Mouse (Mus musculus): ENCODE results near the gene Plpp2. TPM values are rescaled to one million over a fixed set of nuclear protein-coding genes. Genes with fewer than 3 reads are reported as not detected.

Gene Plpp2
- total and polyA plus RNA-seq, 3 experiments, result 11.5 to 19.3 (median 13.9) TPM

DNA sequence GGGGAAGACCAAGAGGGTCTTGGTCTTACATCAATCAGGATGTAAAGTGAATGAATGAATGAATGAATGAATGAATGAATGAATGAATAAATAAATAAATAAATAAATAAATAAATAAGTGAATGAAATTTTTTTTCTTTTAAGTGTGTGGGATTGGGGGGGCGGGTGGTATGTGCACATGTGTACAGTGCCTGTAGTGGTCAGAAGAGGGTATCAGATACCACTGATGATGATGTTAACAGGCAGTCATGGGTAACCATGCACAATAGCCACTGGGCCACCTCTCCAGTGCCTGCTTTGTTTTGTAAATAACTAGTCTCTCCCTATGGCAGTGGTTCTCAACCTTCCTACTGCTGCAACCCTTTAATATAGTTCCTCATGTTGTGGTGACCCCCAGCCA is 9.2 kb downstream of the Plpp2 start:
- TF ChIP-seq RAD21 (IDR thresholded peaks at IDR 0.05; ENCODE audit: low read depth, low read length) (no peak), ZKSCAN1 (IDR thresholded peaks at IDR 0.05; ENCODE audit: borderline replicate concordance, low read depth, low read length) (no peak), HCFC1 (IDR thresholded peaks at IDR 0.05; ENCODE audit: low read depth, low read length) (no peak), POLR2AphosphoS2 (IDR thresholded peaks at IDR 0.05; ENCODE audit: low read depth, low read length) (no peak), SMC3 (IDR thresholded peaks at IDR 0.05; ENCODE audit: low read depth, low read length) (no peak), EP300 (IDR thresholded peaks at IDR 0.05; ENCODE audit: low read length) (no peak), JUND (conservative IDR thresholded peaks at IDR 0.05; ENCODE audit: low read depth, low read length) (no peak), MAFK (IDR thresholded peaks at IDR 0.05; ENCODE audit: insufficient replicate concordance, low read length) (no peak), E2F4 (IDR thresholded peaks at IDR 0.05; ENCODE audit: insufficient replicate concordance, low read depth, low read length) (no peak), NRF1 (IDR thresholded peaks at IDR 0.05; ENCODE audit: low read depth, low read length) (no peak), POLR2A (IDR thresholded peaks at IDR 0.05; ENCODE audit: low read depth, low read length) (no peak), CHD2 (IDR thresholded peaks at IDR 0.05; ENCODE audit: low read length) (no peak), MAZ (IDR thresholded peaks at IDR 0.05; ENCODE audit: low read depth, low read length) (no peak), UBTF (IDR thresholded peaks at IDR 0.05; ENCODE audit: low read depth, low read length) (no peak), PAX5 (IDR thresholded peaks at IDR 0.05; ENCODE audit: low read length) (no peak), RCOR1 (conservative IDR thresholded peaks at IDR 0.05; ENCODE audit: low read depth, low read length) (no peak), TCF12 (IDR thresholded peaks at IDR 0.05; ENCODE audit: low read depth, low read length) (no peak), CHD1 (IDR thresholded peaks at IDR 0.05; ENCODE audit: low read depth, low read length) (no peak), MEF2A (IDR thresholded peaks at IDR 0.05; ENCODE audit: borderline replicate concordance, low read depth, low read length) (no peak), SIN3A (IDR thresholded peaks at IDR 0.05; ENCODE audit: low read length) (no peak)
- Histone ChIP-seq H3K27me3 (replicated peaks) (no peaks in the 10 kb centered on the region), H3K36me3 (replicated peaks in 1 of 2; ENCODE audit: control insufficient read depth in 1 of 2, insufficient read depth in 1 of 2, low read length in 1 of 2) (peaks cover 0 to 39% of the 10 kb centered on the region in 2 experiments), H3K4me1 (ENCODE audit: control insufficient read depth in 1 of 2, insufficient read depth in 2 of 2) (no peaks in the 10 kb centered on the region), H3K4me2 (ENCODE audit: insufficient read depth, low read depth, poor library complexity, severe bottlenecking) (no peak overlapping the region), H3K9ac (ENCODE audit: insufficient read depth, low read depth) (no peak overlapping the region), H3K27ac (ENCODE audit: insufficient read depth, low read depth) (no peak overlapping the region), H3K4me3 (replicated peaks in 1 of 3; ENCODE audit: low read depth in 2 of 3, low read length in 2 of 3, poor library complexity in 1 of 3) (no peak overlapping the region), H3K79me2 (replicated peaks; ENCODE audit: control insufficient read depth, extremely low read depth, insufficient read depth, poor library complexity, severe bottlenecking) (no peaks in the 10 kb centered on the region), H3K9me3 (replicated peaks; ENCODE audit: low read length) (no peaks in the 10 kb centered on the region)
- dilution Hi-C loops (cut with MboI; ENCODE audit: extremely low pct_ligation_motif_present, extremely low pct_unique_long_range_greater_than_20kb, low sequenced_read_pairs) (no loop called here), in situ Hi-C loops (cut with MboI; ENCODE audit: low pct_ligation_motif_present, low pct_unique_long_range_greater_than_20kb, low sequenced_read_pairs) (loop anchor here (25.0 kb wide), 1 partner anchor 112 kb away; no protein-coding TSS in a partner anchor)
- no peak for DNase-seq (ENCODE audit: extremely low read depth)

DNA sequence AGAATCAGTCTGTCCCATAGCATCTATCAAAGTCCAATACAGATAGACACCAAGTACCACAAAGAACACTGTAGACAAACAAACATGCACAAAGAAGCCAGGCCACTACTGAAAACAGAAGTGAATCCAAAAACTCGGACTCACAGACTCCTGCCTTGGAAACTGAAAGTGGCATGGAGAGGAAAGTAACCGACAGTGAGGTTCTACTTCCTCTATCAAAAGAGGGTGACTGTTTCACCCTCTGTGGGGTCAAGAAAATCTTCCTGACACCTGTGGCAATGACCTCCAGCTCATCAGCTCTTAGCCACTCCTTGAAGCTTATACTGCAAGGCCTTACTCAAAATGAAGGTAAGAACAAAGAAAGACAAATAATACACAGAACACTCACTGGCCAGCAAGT is 26.9 kb downstream of the Plpp2 start:
- Histone ChIP-seq H3K4me3 (replicated peaks in 1 of 3; ENCODE audit: low read depth in 2 of 3, low read length in 2 of 3, poor library complexity in 1 of 3) (no peak overlapping the region), H3K27ac (ENCODE audit: insufficient read depth, low read depth) (no peak overlapping the region), H3K79me2 (replicated peaks; ENCODE audit: control insufficient read depth, extremely low read depth, insufficient read depth, poor library complexity, severe bottlenecking) (no peaks in the 10 kb centered on the region), H3K9ac (ENCODE audit: insufficient read depth, low read depth) (no peak overlapping the region), H3K4me1 (ENCODE audit: control insufficient read depth in 1 of 2, insufficient read depth in 2 of 2) (peaks cover 0 to 17% of the 10 kb centered on the region in 2 experiments; a peak in 3 of 4 replicates), H3K36me3 (replicated peaks in 1 of 2; ENCODE audit: control insufficient read depth in 1 of 2, insufficient read depth in 1 of 2, low read length in 1 of 2) (no peaks in the 10 kb centered on the region), H3K4me2 (ENCODE audit: insufficient read depth, low read depth, poor library complexity, severe bottlenecking) (peak overlapping the region; percentile 47), H3K27me3 (replicated peaks) (no peaks in the 10 kb centered on the region), H3K9me3 (replicated peaks; ENCODE audit: low read length) (no peaks in the 10 kb centered on the region)
- dilution Hi-C loops (cut with MboI; ENCODE audit: extremely low pct_ligation_motif_present, extremely low pct_unique_long_range_greater_than_20kb, low sequenced_read_pairs), result no loop called here
- in situ Hi-C loops (cut with MboI; ENCODE audit: low pct_ligation_motif_present, low pct_unique_long_range_greater_than_20kb, low sequenced_read_pairs), result loop anchor here (25.0 kb wide), 1 partner anchor 94 kb away; no protein-coding TSS in a partner anchor
- DNase-seq (ENCODE audit: extremely low read depth), result peak; percentile 53
- TF ChIP-seq POLR2A (IDR thresholded peaks at IDR 0.05; ENCODE audit: low read depth, low read length) (no peak), ETS1 (conservative IDR thresholded peaks at IDR 0.05; ENCODE audit: low read depth, low read length) (0 out of 2 replicates have a peak, but pooled peaks have one; percentile 25), E2F4 (IDR thresholded peaks at IDR 0.05; ENCODE audit: insufficient replicate concordance, low read depth, low read length) (no peak), CTCF (conservative IDR thresholded peaks at IDR 0.05 in 1 of 2, IDR thresholded peaks at IDR 0.05 in 1 of 2; ENCODE audit: low read depth in 2 of 2, low read length in 2 of 2) (no peak), JUN (IDR thresholded peaks at IDR 0.05; ENCODE audit: insufficient read depth, low read depth, low read length) (no peak), MAX (IDR thresholded peaks at IDR 0.05; ENCODE audit: low read length) (no peak), CHD2 (IDR thresholded peaks at IDR 0.05; ENCODE audit: low read length) (no peak), MYC (IDR thresholded peaks at IDR 0.05; ENCODE audit: low read depth, low read length) (0 out of 2 replicates have a peak, but pooled peaks have one; percentile 14), JUND (conservative IDR thresholded peaks at IDR 0.05; ENCODE audit: low read depth, low read length) (0 out of 2 replicates have a peak, but pooled peaks have one; percentile 30), BHLHE40 (IDR thresholded peaks at IDR 0.05; ENCODE audit: low read depth, low read length) (peak; percentile 35), KAT2A (IDR thresholded peaks at IDR 0.05; ENCODE audit: insufficient replicate concordance, low read length) (no peak), CHD1 (IDR thresholded peaks at IDR 0.05; ENCODE audit: low read depth, low read length) (no peak), MAZ (IDR thresholded peaks at IDR 0.05; ENCODE audit: low read depth, low read length) (no peak), MEF2A (IDR thresholded peaks at IDR 0.05; ENCODE audit: borderline replicate concordance, low read depth, low read length) (no peak), MXI1 (IDR thresholded peaks at IDR 0.05; ENCODE audit: low read depth, low read length) (no peak), IRF4 (IDR thresholded peaks at IDR 0.05; ENCODE audit: low read depth, low read length) (peak; percentile 83; the same call in 1 of the 2 replicates), EP300 (IDR thresholded peaks at IDR 0.05; ENCODE audit: low read length) (peak; percentile 93), RCOR1 (conservative IDR thresholded peaks at IDR 0.05; ENCODE audit: low read depth, low read length) (no peak), PAX5 (IDR thresholded peaks at IDR 0.05; ENCODE audit: low read length) (no peak), RAD21 (IDR thresholded peaks at IDR 0.05; ENCODE audit: low read depth, low read length) (no peak), USF1 (IDR thresholded peaks at IDR 0.05; ENCODE audit: low read depth, low read length) (no peak), ELF1 (IDR thresholded peaks at IDR 0.05; ENCODE audit: low read depth, low read length) (0 out of 2 replicates have a peak, but pooled peaks have one; percentile 18)

Measured in CH12.LX (cell line).